Mouse (Mus musculus) liver, embryonic 16.5 days (tissue): Measurements from ENCODE around the gene Nudcd3. TPM values are rescaled to one million over a fixed set of nuclear protein-coding genes. Genes with fewer than 3 reads are reported as not detected.

Experiments used
- ATAC-seq: fragments of 200-750 bp; cut with Nextera tagmentation; 2 replicates; pipeline ENCODE4 v1.8.0; 2017; ENCODE audit warnings: low read depth, mild to moderate bottlenecking, moderate number of reproducible peaks, moderate library complexity
- H3K27ac ChIP-seq: fragments of 300-500 bp; sonication (generic); 2 replicates; pipeline ENCODE4 v1.5.1; 2014; ENCODE audit warnings: mild to moderate bottlenecking, low read length
- H3K27me3 ChIP-seq: fragments of 300-500 bp; sonication (generic); 2 replicates; pipeline ENCODE4 v1.6.1; 2014; ENCODE audit warnings: low read depth, low read length, mixed read lengths; ENCODE audit not compliant: control insufficient read depth, insufficient read depth
- H3K36me3 ChIP-seq: fragments of 300-500 bp; sonication (generic); 2 replicates; pipeline ENCODE4 v1.6.1; 2014; ENCODE audit warnings: mild to moderate bottlenecking; ENCODE audit not compliant: control insufficient read depth, insufficient read depth
- H3K4me1 ChIP-seq: fragments of 300-500 bp; sonication (generic); 2 replicates; pipeline ENCODE4 v1.6.1; 2014; ENCODE audit warnings: low read depth, low read length, mixed read lengths; ENCODE audit not compliant: control insufficient read depth
- H3K4me2 ChIP-seq: fragments of 300-500 bp; sonication (generic); 2 replicates; pipeline ENCODE4 v1.6.1; 2014; ENCODE audit warnings: low read depth, low read length, mixed read lengths
- H3K4me3 ChIP-seq: fragments of 300-500 bp; sonication (generic); 2 replicates; pipeline ENCODE4 v1.5.1; 2014; ENCODE audit warnings: low read depth, mild to moderate bottlenecking, low read length
- H3K9ac ChIP-seq: fragments of 300-500 bp; sonication (generic); 2 replicates; pipeline ENCODE4 v1.6.1; 2014; ENCODE audit warnings: low read depth, low read length
- H3K9me3 ChIP-seq: fragments of 300-500 bp; sonication (generic); replicated peaks from 2 replicates; pipeline ENCODE4 v1.6.1; 2016; ENCODE audit warnings: low read length; ENCODE audit not compliant: control insufficient read depth
- WGBS: fragments of 180-500 bp; shearing (Covaris S2); extraction: QIAGEN DNeasy Blood & Tissue Kit; methylation state at CpG from one replicate; pipeline ENCODE4 v1.1.7; 2014; ENCODE audit not compliant: insufficient replicate concordance; 5-methylcytosine and 5-hydroxymethylcytosine counted together
- polyA plus RNA-seq: library from polyadenylated mRNA; unstranded; fragments of >200 nt; fragmentation: Nextera tagmentation; extraction: Ambion mirVana; gene quantifications from 2 replicates; pipeline ENCODE4 v1.2.1, GENCODE M21; 2015

Gene Nudcd3
- polyA plus RNA-seq, 1 experiment from 2014 or later = 11.5 TPM

DNA sequence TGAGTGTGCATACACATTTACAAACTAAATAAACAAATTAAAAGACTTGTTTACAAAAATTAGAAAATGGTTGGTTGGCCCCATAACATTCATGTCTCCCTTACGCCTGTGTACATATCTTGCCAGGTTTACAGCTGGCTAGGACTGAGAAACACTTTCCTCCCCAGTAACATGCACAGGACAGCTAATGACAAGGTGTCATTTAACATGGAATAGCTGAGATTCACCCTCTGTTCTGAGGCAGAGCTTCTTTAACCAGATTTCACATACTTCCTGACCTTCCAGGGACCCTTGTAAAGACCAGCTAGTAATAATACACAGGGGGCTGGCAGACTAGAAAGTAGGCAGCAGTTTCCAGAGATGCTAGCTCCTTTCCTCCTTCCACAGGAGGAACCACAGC lies 7.9 kb upstream of the Nudcd3 start:
- Histone ChIP-seq H3K9ac (no peak overlapping the region), H3K4me3 (no peak overlapping the region), H3K4me1 (no peaks in the 10 kb centered on the region), H3K27me3 (no peaks in the 10 kb centered on the region), H3K27ac (no peak overlapping the region), H3K36me3 (no peaks in the 10 kb centered on the region), H3K4me2 (no peak overlapping the region), H3K9me3 (peaks cover 2% of the 10 kb centered on the region; the same call in 1 of the 2 replicates)
- no peak for ATAC-seq
- 70% methylated on average over 1 of the region's 1 CpGs for WGBS

DNA sequence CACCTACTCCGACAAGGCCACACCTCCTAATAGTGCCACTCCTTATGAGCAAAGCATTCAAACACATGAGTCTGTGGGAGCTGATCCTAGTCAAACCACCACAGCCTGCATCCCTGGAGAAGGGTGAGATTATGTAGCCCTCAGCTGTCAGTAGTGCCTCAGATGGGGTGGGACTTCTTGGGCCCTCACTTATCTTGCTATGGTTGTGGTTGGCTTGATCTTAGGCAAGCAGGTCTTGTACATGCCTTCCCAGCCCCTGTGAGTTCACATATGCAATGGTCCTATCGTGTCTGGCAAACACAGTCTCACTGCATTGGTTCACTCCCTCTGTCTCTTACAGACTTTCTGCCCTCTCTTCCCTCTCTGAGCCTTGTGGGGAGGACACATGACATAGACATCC lies 6.9 kb upstream of the Nudcd3 start:
- Histone ChIP-seq H3K4me2 (no peak overlapping the region), H3K36me3 (no peaks in the 10 kb centered on the region), H3K9ac (no peak overlapping the region), H3K27ac (no peak overlapping the region), H3K27me3 (no peaks in the 10 kb centered on the region), H3K9me3 (peaks cover 2% of the 10 kb centered on the region; the same call in 1 of the 2 replicates), H3K4me1 (no peaks in the 10 kb centered on the region), H3K4me3 (no peak overlapping the region)
- WGBS = 37% methylated on average over 2 of the region's 2 CpGs
- no peak for ATAC-seq

DNA sequence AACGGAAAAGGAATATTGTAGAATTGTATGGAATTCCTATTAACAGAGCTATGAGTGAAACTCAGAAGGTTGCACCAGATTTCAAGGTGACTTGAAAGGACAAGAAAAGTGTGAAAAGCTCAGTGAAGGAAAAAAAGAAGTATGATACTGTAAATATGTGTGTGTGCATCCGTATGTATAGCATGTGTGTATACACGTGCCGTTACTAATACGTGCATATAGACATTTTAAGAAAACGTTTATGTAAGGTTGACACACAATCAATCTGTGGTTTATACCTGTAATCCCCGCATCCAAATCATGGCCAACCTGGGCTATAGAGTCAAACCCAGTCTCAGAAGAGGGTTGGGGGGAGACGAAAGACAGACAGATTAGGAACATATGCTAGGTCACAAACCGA lies 355 bp upstream of the Nudcd3 start:
- Histone ChIP-seq H3K4me2 (peak overlapping the region; percentile 93), H3K36me3 (no peaks in the 10 kb centered on the region), H3K9me3 (no peaks in the 10 kb centered on the region), H3K4me3 (peak overlapping the region; percentile 99), H3K27ac (no peak overlapping the region), H3K27me3 (no peaks in the 10 kb centered on the region), H3K4me1 (peaks cover 15% of the 10 kb centered on the region), H3K9ac (peak overlapping the region; percentile 86)
- ATAC-seq = no peak
- WGBS = 23% methylated on average over 9 of the region's 9 CpGs

DNA sequence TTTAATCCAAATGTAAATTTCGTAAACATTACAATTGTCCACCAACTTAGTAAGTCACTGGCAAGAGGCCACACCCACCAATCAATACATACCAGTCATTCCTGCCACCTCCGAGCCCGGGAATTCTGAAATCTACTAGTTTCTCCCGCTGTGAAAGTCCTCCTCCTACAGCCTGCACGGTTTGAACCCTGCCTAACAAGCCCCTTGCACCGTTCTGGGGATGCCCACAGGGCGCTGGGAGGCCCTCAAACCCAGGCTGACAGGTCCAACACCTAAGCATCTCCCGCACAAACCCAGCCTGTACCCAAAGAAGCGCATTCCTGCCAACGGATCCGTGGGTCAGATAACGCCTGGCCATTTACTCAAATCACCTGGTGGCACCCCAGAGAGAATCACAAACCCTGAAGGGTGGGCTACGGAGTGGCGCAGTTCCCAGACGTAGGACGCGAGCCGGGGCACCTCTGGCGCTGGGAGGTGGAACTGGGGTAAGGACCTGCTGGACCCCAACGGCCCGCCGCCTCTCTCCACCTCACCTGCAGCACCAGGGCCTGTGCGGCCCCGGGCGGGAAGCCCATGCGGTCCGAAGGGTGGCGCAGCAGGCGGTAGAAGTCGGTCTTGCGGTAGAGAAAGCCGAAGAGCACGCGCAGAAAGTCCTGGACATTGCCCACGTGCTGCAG lies 667 bp downstream of the Nudcd3 start, which contains the start of gene A730071L15Rik:
A730071L15Rik (plus strand) TSS at position 620 of the 677 bp plus-strand sequence.
- peak; percentile 49 for ATAC-seq
- Histone ChIP-seq H3K9ac (peak within 1 kb of the TSS; percentile 86), H3K27ac (peak within 1 kb of the TSS; percentile 62), H3K4me3 (peak within 1 kb of the TSS; percentile 99), H3K36me3 (no peaks in the 10 kb centered on the region), H3K27me3 (no peaks in the 10 kb centered on the region), H3K9me3 (no peaks in the 10 kb centered on the region), H3K4me1 (peaks cover 15% of the 10 kb centered on the region), H3K4me2 (peak within 1 kb of the TSS; percentile 93)
- under 1% methylated on average over 35 of the region's 35 CpGs for WGBS

DNA sequence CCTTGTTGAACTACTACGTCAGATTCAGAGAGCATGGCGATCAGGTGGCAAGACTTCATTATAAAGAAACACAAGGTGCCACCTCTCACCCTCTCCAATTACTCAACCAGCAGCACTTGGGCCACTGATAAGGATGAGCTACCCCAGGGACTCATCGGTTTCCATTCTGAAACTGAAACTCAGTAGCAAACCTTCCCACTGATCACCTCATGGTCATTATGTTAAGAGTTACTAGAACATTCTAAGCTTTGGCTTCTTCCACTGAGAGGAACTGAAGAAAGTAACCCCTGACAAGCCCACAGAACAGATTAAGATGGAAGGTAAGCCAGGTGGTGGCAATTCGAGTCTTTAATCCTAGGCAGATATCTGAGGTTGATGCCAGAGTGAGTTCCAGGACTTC lies 1.8 kb downstream of the Nudcd3 start:
- no peaks in the 10 kb centered on the region for H3K9me3 ChIP-seq
- 54% methylated on average over 4 of the region's 4 CpGs for WGBS
- H3K9ac ChIP-seq = 0 out of 2 replicates have a peak overlapping the region, but pooled peaks have one; percentile 4
- no peaks in the 10 kb centered on the region for H3K27me3 ChIP-seq
- H3K27ac ChIP-seq = no peak overlapping the region
- peak overlapping the region; percentile 93 for H3K4me2 ChIP-seq
- no peaks in the 10 kb centered on the region for H3K36me3 ChIP-seq
- no peak for ATAC-seq
- H3K4me1 ChIP-seq = peaks cover 15% of the 10 kb centered on the region
- peak overlapping the region; percentile 99 for H3K4me3 ChIP-seq

DNA sequence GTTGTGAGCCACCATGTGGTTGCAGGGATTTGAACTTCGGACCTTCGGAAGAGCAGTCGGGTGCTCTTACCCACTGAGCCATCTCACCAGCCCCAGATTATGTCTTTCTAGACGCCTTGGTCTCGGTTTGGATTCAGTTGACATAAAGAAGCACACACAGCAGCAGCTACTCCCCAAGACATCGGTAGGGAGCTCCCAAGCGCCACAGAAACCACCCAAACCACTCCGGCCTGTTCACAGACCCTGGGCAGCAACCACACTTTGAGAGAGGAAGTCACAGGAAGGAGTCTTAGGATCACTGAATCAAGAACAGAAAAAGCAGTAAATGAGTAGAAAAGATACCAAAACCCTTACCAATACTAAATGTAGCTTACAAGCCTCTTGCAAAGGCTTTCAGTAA lies 3.4 kb downstream of the Nudcd3 start:
- peaks cover 15% of the 10 kb centered on the region for H3K4me1 ChIP-seq
- no peaks in the 10 kb centered on the region for H3K27me3 ChIP-seq
- H3K4me2 ChIP-seq = no peak overlapping the region
- no peak overlapping the region for H3K27ac ChIP-seq
- no peak overlapping the region for H3K9ac ChIP-seq
- H3K4me3 ChIP-seq = no peak overlapping the region
- peaks cover 3% of the 10 kb centered on the region; the same call in 1 of the 2 replicates for H3K36me3 ChIP-seq
- 57% methylated on average over 8 of the region's 8 CpGs for WGBS
- no peak for ATAC-seq
- H3K9me3 ChIP-seq = no peaks in the 10 kb centered on the region

DNA sequence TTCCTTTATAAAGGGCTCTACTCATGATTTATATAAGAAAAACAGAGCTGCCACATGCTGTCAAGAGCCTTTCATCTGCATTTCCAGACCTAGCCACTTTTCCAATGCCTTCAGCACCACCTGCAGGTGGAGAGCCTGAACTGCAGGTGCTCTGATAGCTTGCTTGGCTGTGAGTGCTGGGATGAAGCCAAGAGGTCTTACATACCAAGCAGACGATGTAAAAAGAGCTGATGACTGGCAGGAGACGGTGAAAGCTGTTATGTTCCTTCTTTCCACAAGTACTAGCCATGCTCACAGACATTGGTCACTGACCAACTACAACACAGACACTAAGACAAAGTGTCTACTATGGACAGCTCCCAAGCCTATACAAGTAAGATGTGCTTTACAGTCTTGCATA lies 12.3 kb downstream of the Nudcd3 start:
- H3K4me1 ChIP-seq = peaks cover 9% of the 10 kb centered on the region
- H3K4me2 ChIP-seq = no peak overlapping the region
- H3K9ac ChIP-seq = no peak overlapping the region
- no peaks in the 10 kb centered on the region for H3K9me3 ChIP-seq
- H3K36me3 ChIP-seq = no peaks in the 10 kb centered on the region; the same call in 1 of the 2 replicates
- WGBS = 13% methylated on average over 2 of the region's 2 CpGs
- ATAC-seq = no peak
- no peaks in the 10 kb centered on the region for H3K27me3 ChIP-seq
- H3K4me3 ChIP-seq = no peak overlapping the region
- no peak overlapping the region for H3K27ac ChIP-seq

DNA sequence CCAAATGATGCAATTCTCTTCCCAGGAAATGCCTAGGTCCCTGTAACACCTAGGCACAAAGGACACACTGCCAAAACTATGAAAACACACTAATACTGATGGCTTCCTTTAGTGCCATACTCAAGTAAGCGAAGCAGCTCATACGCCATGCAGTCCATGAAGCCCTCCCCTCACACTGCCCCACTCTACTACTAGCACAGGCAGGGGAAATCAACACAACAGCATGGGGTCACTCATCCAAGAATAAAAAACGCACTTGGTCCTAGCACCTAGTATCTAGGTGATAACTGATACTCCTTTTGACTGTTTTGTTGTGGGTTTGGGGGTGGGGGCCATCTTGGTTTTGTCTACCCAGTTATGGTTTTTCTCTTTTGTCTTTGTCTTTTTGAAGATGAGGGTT lies 12.8 kb downstream of the Nudcd3 start:
- Histone ChIP-seq H3K36me3 (no peaks in the 10 kb centered on the region), H3K9ac (no peak overlapping the region), H3K4me1 (peaks cover 9% of the 10 kb centered on the region), H3K9me3 (no peaks in the 10 kb centered on the region), H3K4me2 (no peak overlapping the region), H3K27me3 (no peaks in the 10 kb centered on the region), H3K27ac (no peak overlapping the region), H3K4me3 (no peak overlapping the region)
- ATAC-seq = no peak
- 81% methylated on average over 3 of the region's 3 CpGs for WGBS

DNA sequence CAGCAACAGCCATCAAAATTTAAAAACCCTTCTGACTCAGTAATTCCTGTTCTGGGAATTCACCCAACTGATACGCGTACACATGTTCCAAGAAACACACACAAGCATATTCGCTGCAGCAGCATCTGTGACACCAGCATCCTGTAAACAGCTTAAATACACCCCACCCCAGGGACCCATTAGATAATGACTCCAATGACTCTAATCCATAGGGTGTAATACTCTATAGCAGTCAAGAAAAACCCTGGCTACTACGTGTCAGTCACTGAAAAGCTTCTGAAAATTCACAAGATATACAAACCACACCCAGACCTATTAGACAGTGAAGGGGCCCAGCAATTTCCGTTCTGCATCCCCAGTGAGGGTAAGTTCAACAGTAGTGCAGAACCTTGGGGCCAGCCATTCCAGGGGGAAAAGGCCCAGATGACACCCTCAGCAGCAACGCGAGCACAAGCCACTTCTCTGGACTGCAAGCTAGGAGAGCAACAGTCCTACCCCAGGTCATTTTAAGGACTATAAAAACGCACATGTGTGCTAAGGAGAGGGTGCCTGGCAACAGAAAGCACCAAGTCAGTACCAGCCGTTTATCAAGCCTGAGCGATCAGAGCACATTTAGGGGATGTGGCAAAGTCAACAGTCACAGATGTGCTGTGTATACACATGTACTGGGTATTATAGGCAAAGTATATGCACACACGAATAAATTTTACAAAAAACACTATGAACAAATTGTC lies 15.8 kb downstream of the Nudcd3 start:
- Histone ChIP-seq H3K4me1 (peaks cover 10% of the 10 kb centered on the region), H3K27ac (no peak overlapping the region), H3K9ac (no peak overlapping the region), H3K4me3 (no peak overlapping the region), H3K27me3 (no peaks in the 10 kb centered on the region), H3K9me3 (no peaks in the 10 kb centered on the region), H3K4me2 (peak overlapping the region; percentile 7), H3K36me3 (no peaks in the 10 kb centered on the region)
- ATAC-seq = peak; percentile 70
- WGBS = 24% methylated on average over 11 of the region's 11 CpGs
